8 mouse cellular contexts compared by ENCODE assay signal in genomic region chr5:143270151-143270519, GRCm38 (mm10). TPM values are rescaled to one million over a fixed set of nuclear protein-coding genes. Genes with fewer than 3 reads are reported as not detected.
A peak's percentile ranks its signal among the peaks of the same experiment; 100 is the strongest.
DNase-seq lines count a peak whose midpoint lies in the region; ATAC-seq and TF ChIP-seq lines count a peak whose summit lies in the region.

No protein-coding gene starts in this region.

- H3K4me1 ChIP-seq in cerebellum, adult 2 months (ENCODE audit: control insufficient read depth, insufficient read depth, low read length): peaks cover 22% of the 10 kb centered on the region
- peaks cover 14% of the 10 kb centered on the region for H3K4me1 ChIP-seq in testis, adult 2 months (ENCODE audit: control insufficient read depth, insufficient read depth, low read length)
- H3K4me1 ChIP-seq in liver, embryonic 13.5 days (replicated peaks): peaks cover 17% of the 10 kb centered on the region
- peaks cover 12% of the 10 kb centered on the region for H3K4me1 ChIP-seq in stomach, embryonic 16.5 days (ENCODE audit: control insufficient read depth, insufficient read depth, low read length)

- H3K4me3 ChIP-seq in cerebellum, adult 2 months (replicated peaks; ENCODE audit: insufficient read depth, low read depth, low read length): peak overlapping the region; percentile 88
- H3K4me3 ChIP-seq in testis, adult 2 months (ENCODE audit: control insufficient read depth, low read depth, low read length): peak overlapping the region; percentile 89
- peak overlapping the region; percentile 72 for H3K4me3 ChIP-seq in liver, embryonic 13.5 days (replicated peaks)
- H3K4me3 ChIP-seq in stomach, embryonic 16.5 days (replicated peaks; ENCODE audit: low read length): peak overlapping the region; percentile 84

- H3K4me2 ChIP-seq in liver, embryonic 13.5 days: peak overlapping the region; percentile 87
- H3K4me2 ChIP-seq in stomach, embryonic 16.5 days (ENCODE audit: low read depth, low read length): peak overlapping the region; percentile 87

- no peaks in the 10 kb centered on the region for H3K27me3 ChIP-seq in cerebellum, adult 2 months (ENCODE audit: control insufficient read depth, insufficient read depth, low read length)
- no peaks in the 10 kb centered on the region for H3K27me3 ChIP-seq in testis, adult 2 months (ENCODE audit: control insufficient read depth, insufficient read depth, low read length)
- H3K27me3 ChIP-seq in liver, embryonic 13.5 days: peaks cover 29% of the 10 kb centered on the region
- H3K27me3 ChIP-seq in stomach, embryonic 16.5 days (ENCODE audit: control insufficient read depth, insufficient read depth, low read length): no peaks in the 10 kb centered on the region

- peak overlapping the region; percentile 75 for H3K9ac ChIP-seq in liver, embryonic 13.5 days
- H3K9ac ChIP-seq in stomach, embryonic 16.5 days (ENCODE audit: low read length): peak overlapping the region; percentile 95

- no peak for ATAC-seq in cerebellum, adult (ENCODE audit: insufficient number of reproducible peaks, low FRiP score, low TSS enrichment)
- peak; percentile 5 for ATAC-seq in liver, embryonic 13.5 days (ENCODE audit: low read depth)
- ATAC-seq in stomach, embryonic 16.5 days (ENCODE audit: insufficient read depth, low FRiP score): no peak; the same call in none of the 2 replicates

- DNase-seq in cerebellum, adult 2 months: no peak
- DNase-seq in testis, postnatal 14 days (ENCODE audit: low spot score): no peak
- no peak for DNase-seq in liver, embryonic 13.5 days
- DNase-seq in right cerebral cortex, adult 2 months (ENCODE audit: low spot score in 2 of 2): no peak
- no peak for DNase-seq in right cerebral cortex, postnatal 14 days

- no peaks in the 10 kb centered on the region for H3K9me3 ChIP-seq in liver, embryonic 13.5 days (replicated peaks)
- no peaks in the 10 kb centered on the region for H3K9me3 ChIP-seq in stomach, embryonic 16.5 days (replicated peaks; ENCODE audit: control insufficient read depth, low read length)

- no peaks in the 10 kb centered on the region for H3K36me3 ChIP-seq in testis, adult 2 months (ENCODE audit: control insufficient read depth, insufficient read depth, low read length)
- no peaks in the 10 kb centered on the region for H3K36me3 ChIP-seq in liver, embryonic 13.5 days
- no peaks in the 10 kb centered on the region for H3K36me3 ChIP-seq in stomach, embryonic 16.5 days (ENCODE audit: control insufficient read depth, insufficient read depth, low read length)

- under 1% methylated on average over 12 of the region's 12 CpGs for WGBS in cerebellum, adult 2 months
- WGBS in liver, embryonic 13.5 days (ENCODE audit: insufficient replicate concordance): 10% methylated on average over 12 of the region's 12 CpGs
- WGBS in stomach, embryonic 16.5 days: 3% methylated on average over 12 of the region's 12 CpGs

- peak overlapping the region; percentile 77 for H3K27ac ChIP-seq in cerebellum, adult 2 months (ENCODE audit: insufficient read depth, low read length)
- no peak overlapping the region for H3K27ac ChIP-seq in testis, adult 2 months (ENCODE audit: control insufficient read depth, insufficient read depth, low read depth, low read length)
- no peak overlapping the region for H3K27ac ChIP-seq in liver, embryonic 13.5 days
- H3K27ac ChIP-seq in stomach, embryonic 16.5 days (ENCODE audit: low read length): no peak overlapping the region

- no peak for TF ChIP-seq CTCF in cerebellum, adult 2 months (IDR thresholded peaks at IDR 0.05; ENCODE audit: borderline replicate concordance, insufficient read depth, low read depth, low read length)
- no peak for TF ChIP-seq CTCF in testis, adult 2 months (IDR thresholded peaks at IDR 0.05; ENCODE audit: control insufficient read depth, insufficient read depth, insufficient replicate concordance, low read depth, low read length)

- no peak for TF ChIP-seq POLR2A in cerebellum, adult 2 months (IDR thresholded peaks at IDR 0.05; ENCODE audit: borderline replicate concordance, insufficient read depth, low read length)
- TF ChIP-seq POLR2A in testis, adult 2 months (IDR thresholded peaks at IDR 0.05; ENCODE audit: control insufficient read depth, low read depth, low read length): no peak

RNA-seq across cellular contexts. Expression of gene Zfp316, which starts 0.3 kb away (rescaled TPM):
- 14.1 and 14.7 TPM in 2 replicates for polyA plus RNA-seq in cerebellum, adult 2 months (2012; rRNA removed)
- polyA plus RNA-seq in testis, adult 2 months (2012; rRNA removed): 2.0 and 2.2 TPM in 2 replicates
- 0.20 and 0.25 TPM in 2 replicates for polyA plus RNA-seq in liver, embryonic 13.5 days (2015; fragmentation: Nextera tagmentation; extraction: Ambion mirVana)
- 0.60 and 0.74 TPM in 2 replicates for polyA plus RNA-seq in stomach, embryonic 16.5 days (2015; fragmentation: Nextera tagmentation; extraction: Ambion mirVana)

RNA-seq across cellular contexts. Expression of gene Zfp853, which starts 23.3 kb away (rescaled TPM):
- polyA plus RNA-seq in cerebellum, adult 2 months (2012; rRNA removed): 2.0 TPM in 2 replicates
- polyA plus RNA-seq in testis, adult 2 months (2012; rRNA removed): 0.13 TPM in 1 of 2 replicates, not detected in the other
- polyA plus RNA-seq in liver, embryonic 13.5 days (2015; fragmentation: Nextera tagmentation; extraction: Ambion mirVana): not detected in 2 replicates
- polyA plus RNA-seq in stomach, embryonic 16.5 days (2015; fragmentation: Nextera tagmentation; extraction: Ambion mirVana): 0.10 TPM in 1 of 2 replicates, not detected in the other

RNA-seq across cellular contexts. Expression of gene Zfp12, which starts 35.2 kb away (rescaled TPM):
- 27.0 and 28.5 TPM in 2 replicates for polyA plus RNA-seq in cerebellum, adult 2 months (2012; rRNA removed)
- polyA plus RNA-seq in testis, adult 2 months (2012; rRNA removed): 5.7 and 6.4 TPM in 2 replicates
- 2.2 and 3.1 TPM in 2 replicates for polyA plus RNA-seq in liver, embryonic 13.5 days (2015; fragmentation: Nextera tagmentation; extraction: Ambion mirVana)
- 11.3 and 12.9 TPM in 2 replicates for polyA plus RNA-seq in stomach, embryonic 16.5 days (2015; fragmentation: Nextera tagmentation; extraction: Ambion mirVana)

RNA-seq across cellular contexts. Expression of gene Spdye4a, which starts 43.4 kb away (rescaled TPM):
- polyA plus RNA-seq in cerebellum, adult 2 months (2012; rRNA removed): not detected in 2 replicates
- polyA plus RNA-seq in testis, adult 2 months (2012; rRNA removed): 12.1 and 12.9 TPM in 2 replicates
- polyA plus RNA-seq in liver, embryonic 13.5 days (2015; fragmentation: Nextera tagmentation; extraction: Ambion mirVana): not detected in 2 replicates
- polyA plus RNA-seq in stomach, embryonic 16.5 days (2015; fragmentation: Nextera tagmentation; extraction: Ambion mirVana): not detected in 2 replicates

RNA-seq across cellular contexts. Expression of gene E130309D02Rik, which starts 45.0 kb away (rescaled TPM):
- polyA plus RNA-seq in cerebellum, adult 2 months (2012; rRNA removed): 17.0 and 17.8 TPM in 2 replicates
- polyA plus RNA-seq in testis, adult 2 months (2012; rRNA removed): 19.6 and 21.2 TPM in 2 replicates
- polyA plus RNA-seq in liver, embryonic 13.5 days (2015; fragmentation: Nextera tagmentation; extraction: Ambion mirVana): 27.4 and 30.4 TPM in 2 replicates
- 24.4 and 26.1 TPM in 2 replicates for polyA plus RNA-seq in stomach, embryonic 16.5 days (2015; fragmentation: Nextera tagmentation; extraction: Ambion mirVana)
